Mouse (Mus musculus) hindbrain, embryonic 16.5 days (tissue): Measurements from ENCODE around the gene Pimreg. TPM values are rescaled to one million over a fixed set of nuclear protein-coding genes. Genes with fewer than 3 reads are reported as not detected.

Source experiments
- ATAC-seq: fragments of 200-750 bp; cut with Nextera tagmentation; 2 replicates; pipeline ENCODE4 v1.8.0; 2017; ENCODE audit warnings: moderate TSS enrichment, moderate library complexity
- H3K27ac ChIP-seq: fragments of 300-500 bp; sonication (generic); 2 replicates; pipeline ENCODE4 v1.5.1; 2014; ENCODE audit warnings: low read depth, mild to moderate bottlenecking, control low read depth, low read length, moderate library complexity
- H3K27me3 ChIP-seq: fragments of 300-500 bp; sonication (generic); replicated peaks from 2 replicates; pipeline ENCODE4 v1.6.1; 2014; ENCODE audit warnings: low read length; ENCODE audit not compliant: control insufficient read depth, insufficient read depth
- H3K36me3 ChIP-seq: fragments of 300-500 bp; sonication (generic); 2 replicates; pipeline ENCODE4 v1.6.1; 2014; ENCODE audit warnings: mild to moderate bottlenecking, low read length, moderate library complexity, mixed read lengths; ENCODE audit not compliant: control insufficient read depth, insufficient read depth
- H3K4me1 ChIP-seq: fragments of 300-500 bp; sonication (generic); 2 replicates; pipeline ENCODE4 v1.6.1; 2014; ENCODE audit warnings: low read depth, low read length; ENCODE audit not compliant: control insufficient read depth, insufficient read depth
- H3K4me2 ChIP-seq: fragments of 300-500 bp; sonication (generic); 2 replicates; pipeline ENCODE4 v1.6.1; 2014; ENCODE audit warnings: mild to moderate bottlenecking, low read length, control low read depth, moderate library complexity
- H3K4me3 ChIP-seq: fragments of 300-500 bp; sonication (generic); 2 replicates; pipeline ENCODE4 v1.5.1; 2014; ENCODE audit warnings: mild to moderate bottlenecking, low read length, control low read depth, moderate library complexity
- H3K9ac ChIP-seq: fragments of 300-500 bp; sonication (generic); 2 replicates; pipeline ENCODE4 v1.6.1; 2014; ENCODE audit warnings: low read depth, mild to moderate bottlenecking, control low read depth, low read length, moderate library complexity
- H3K9me3 ChIP-seq: fragments of 300-500 bp; sonication (generic); 2 replicates; pipeline ENCODE4 v1.6.1; 2014; ENCODE audit warnings: mild to moderate bottlenecking, low read length, moderate library complexity; ENCODE audit not compliant: control insufficient read depth
- WGBS: fragments of 180-500 bp; shearing (Covaris S2); extraction: QIAGEN DNeasy Blood & Tissue Kit; methylation state at CpG from one replicate; pipeline ENCODE4 v1.1.7; 2014; 5-methylcytosine and 5-hydroxymethylcytosine counted together
- polyA plus RNA-seq: library from polyadenylated mRNA; unstranded; fragments of >200 nt; fragmentation: Nextera tagmentation; extraction: Ambion mirVana; gene quantifications from 2 replicates; pipeline ENCODE4 v1.2.1, GENCODE M21; 2015

Pimreg gene
- polyA plus RNA-seq, 1 experiment from 2014 or later, result 33.5 TPM

DNA sequence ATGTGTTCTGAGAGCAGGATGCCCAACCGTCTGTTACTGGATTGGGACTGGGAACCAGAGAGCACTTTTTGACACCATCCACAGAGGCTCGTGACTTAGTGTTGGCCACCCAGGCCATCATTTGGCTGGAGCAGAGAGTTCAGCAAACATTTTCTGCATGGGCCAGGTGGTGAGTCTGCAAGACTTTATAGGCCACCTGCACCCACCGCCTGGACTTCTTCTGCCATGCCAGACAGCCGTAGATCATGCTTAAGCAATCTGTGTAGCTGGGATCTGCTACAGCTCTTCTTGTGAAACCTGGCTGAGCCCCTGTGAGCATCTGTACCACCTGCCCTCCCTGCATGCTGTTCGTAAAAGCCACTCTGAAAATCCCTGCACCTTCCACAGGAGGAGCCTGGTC lies 25.5 kb downstream of the Pimreg start:
- Histone ChIP-seq H3K27me3 (no peaks in the 10 kb centered on the region), H3K4me1 (peaks cover 2% of the 10 kb centered on the region; the same call in 1 of the 2 replicates), H3K27ac (no peak overlapping the region), H3K4me2 (no peak overlapping the region), H3K36me3 (peaks cover 16% of the 10 kb centered on the region), H3K9me3 (peaks cover 15% of the 10 kb centered on the region), H3K4me3 (no peak overlapping the region), H3K9ac (no peak overlapping the region)
- 0 out of 2 replicates have a peak, but pooled peaks have one; percentile 10 for ATAC-seq
- 58% methylated on average over 5 of the region's 5 CpGs for WGBS

DNA sequence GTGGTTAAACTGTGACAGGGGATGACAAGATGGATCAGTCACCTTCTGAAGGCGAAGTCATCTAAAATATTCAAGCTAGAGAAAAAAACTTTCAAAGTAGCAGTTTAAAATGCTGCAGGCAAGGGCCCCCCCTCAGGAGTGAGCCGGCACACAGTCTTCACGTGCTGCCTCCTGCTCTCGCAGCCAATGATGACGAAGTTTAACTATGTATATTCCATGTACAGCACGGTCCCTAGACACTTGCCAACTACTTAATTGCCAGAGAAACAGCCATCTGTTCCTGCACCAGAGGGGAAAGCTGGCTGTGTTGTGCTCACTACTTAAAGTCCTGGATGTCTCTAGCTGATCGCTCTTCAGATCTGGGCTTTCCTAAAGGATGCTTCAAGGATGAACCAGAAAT lies 26.2 kb downstream of the Pimreg start:
- Histone ChIP-seq H3K9ac (no peak overlapping the region), H3K36me3 (peaks cover 16% of the 10 kb centered on the region), H3K4me3 (no peak overlapping the region), H3K27me3 (no peaks in the 10 kb centered on the region), H3K4me2 (no peak overlapping the region), H3K4me1 (peaks cover 2% of the 10 kb centered on the region; the same call in 1 of the 2 replicates), H3K9me3 (peaks cover 15% of the 10 kb centered on the region), H3K27ac (no peak overlapping the region)
- ATAC-seq, result peak; percentile 46
- 39% methylated on average over 7 of the region's 7 CpGs for WGBS

GRCm38 (mm10) chr11:72070733-72071132 lies 28.9 kb downstream of the Pimreg start:
- WGBS, result 75% methylated on average over 9 of the region's 9 CpGs
- H3K9me3 ChIP-seq, result no peaks in the 10 kb centered on the region
- H3K9ac ChIP-seq, result no peak overlapping the region
- no peak overlapping the region for H3K4me2 ChIP-seq
- H3K36me3 ChIP-seq, result no peaks in the 10 kb centered on the region
- peaks cover 2% of the 10 kb centered on the region; the same call in 1 of the 2 replicates for H3K4me1 ChIP-seq
- no peak for ATAC-seq
- H3K4me3 ChIP-seq, result no peak overlapping the region
- H3K27ac ChIP-seq, result no peak overlapping the region
- no peaks in the 10 kb centered on the region for H3K27me3 ChIP-seq

- H3K27ac ChIP-seq, result no peak overlapping the region
- no peak overlapping the region for H3K4me3 ChIP-seq
- peaks cover 2% of the 10 kb centered on the region; the same call in 1 of the 2 replicates for H3K4me1 ChIP-seq
- H3K9ac ChIP-seq, result no peak overlapping the region
- WGBS, result 31% methylated on average over 6 of the region's 6 CpGs
- no peaks in the 10 kb centered on the region for H3K27me3 ChIP-seq
- no peak overlapping the region for H3K4me2 ChIP-seq
- no peaks in the 10 kb centered on the region for H3K36me3 ChIP-seq
- H3K9me3 ChIP-seq, result no peaks in the 10 kb centered on the region
- no peak for ATAC-seq
Observed at GRCm38 (mm10) chr11:72072331-72072905, 30.6 kb downstream of the Pimreg start.

GRCm38 (mm10) chr11:72074230-72074629 lies 32.4 kb downstream of the Pimreg start:
- 89% methylated on average over 13 of the region's 13 CpGs for WGBS
- H3K4me2 ChIP-seq, result no peak overlapping the region
- H3K9me3 ChIP-seq, result no peaks in the 10 kb centered on the region
- H3K27ac ChIP-seq, result no peak overlapping the region
- H3K4me3 ChIP-seq, result no peak overlapping the region
- H3K4me1 ChIP-seq, result no peaks in the 10 kb centered on the region; the same call in 1 of the 2 replicates
- no peaks in the 10 kb centered on the region for H3K27me3 ChIP-seq
- H3K36me3 ChIP-seq, result no peaks in the 10 kb centered on the region
- ATAC-seq, result no peak
- no peak overlapping the region for H3K9ac ChIP-seq

GRCm38 (mm10) chr11:72078056-72078455 lies 36.2 kb downstream of the Pimreg start:
- 34% methylated on average over 3 of the region's 3 CpGs for WGBS
- Histone ChIP-seq H3K4me1 (no peaks in the 10 kb centered on the region), H3K36me3 (no peaks in the 10 kb centered on the region), H3K27me3 (no peaks in the 10 kb centered on the region), H3K9ac (no peak overlapping the region), H3K27ac (no peak overlapping the region), H3K4me2 (no peak overlapping the region), H3K9me3 (no peaks in the 10 kb centered on the region), H3K4me3 (no peak overlapping the region)
- no peak for ATAC-seq

- WGBS, result 34% methylated on average over 4 of the region's 4 CpGs
- H3K4me2 ChIP-seq, result no peak overlapping the region
- no peaks in the 10 kb centered on the region for H3K36me3 ChIP-seq
- no peaks in the 10 kb centered on the region for H3K27me3 ChIP-seq
- no peak overlapping the region for H3K9ac ChIP-seq
- no peak overlapping the region for H3K4me3 ChIP-seq
- H3K27ac ChIP-seq, result no peak overlapping the region
- no peak for ATAC-seq
- H3K4me1 ChIP-seq, result no peaks in the 10 kb centered on the region
- no peaks in the 10 kb centered on the region for H3K9me3 ChIP-seq
Observed at GRCm38 (mm10) chr11:72078647-72079046, 36.8 kb downstream of the Pimreg start.

- no peaks in the 10 kb centered on the region for H3K36me3 ChIP-seq
- H3K27me3 ChIP-seq, result no peaks in the 10 kb centered on the region
- no peaks in the 10 kb centered on the region for H3K9me3 ChIP-seq
- H3K4me3 ChIP-seq, result no peak overlapping the region
- no peak for ATAC-seq
- no peaks in the 10 kb centered on the region for H3K4me1 ChIP-seq
- 62% methylated on average over 6 of the region's 6 CpGs for WGBS
- no peak overlapping the region for H3K9ac ChIP-seq
- no peak overlapping the region for H3K27ac ChIP-seq
- no peak overlapping the region for H3K4me2 ChIP-seq
Observed at GRCm38 (mm10) chr11:72080461-72080860, 38.6 kb downstream of the Pimreg start.

DNA sequence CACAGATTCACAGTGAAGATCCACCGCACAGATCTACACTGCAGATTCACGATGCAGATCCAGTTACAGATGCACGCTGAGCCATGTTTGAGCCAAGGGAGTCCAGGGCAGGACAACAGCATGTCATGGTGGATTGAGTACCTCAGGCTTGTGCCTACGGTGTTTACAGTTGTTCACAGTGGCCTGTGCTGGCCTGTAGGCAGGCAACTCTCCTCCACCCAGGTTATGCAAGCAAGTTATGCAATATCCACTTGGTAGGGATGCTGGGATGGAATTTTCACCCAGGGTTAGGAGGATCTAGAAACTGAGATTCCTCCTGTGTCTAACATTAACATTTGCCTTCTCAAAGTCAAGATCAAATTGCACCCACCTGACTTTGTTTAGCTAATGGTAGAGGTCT lies 40.8 kb downstream of the Pimreg start:
- Histone ChIP-seq H3K4me3 (no peak overlapping the region), H3K36me3 (no peaks in the 10 kb centered on the region), H3K9ac (no peak overlapping the region), H3K27me3 (no peaks in the 10 kb centered on the region), H3K4me2 (no peak overlapping the region), H3K9me3 (no peaks in the 10 kb centered on the region), H3K27ac (no peak overlapping the region), H3K4me1 (peaks cover 13% of the 10 kb centered on the region)
- no peak for ATAC-seq
- WGBS, result 94% methylated on average over 4 of the region's 4 CpGs
